In genomic region chr13:69608734-69609133, GRCm38 (mm10) we compare ENCODE assay signal across 28 mouse cellular contexts.
"Had no signal": no experiment of that assay in that cellular context is flagged by ENCODE, and none has a peak within 500 bp of the region (broad histone marks: within the 10 kb centered on the region; RNA-seq: fewer than 3 reads in every experiment).

No protein-coding gene starts in this region.

- H3K36me3 ChIP-seq: midbrain, embryonic 12.5 days; midbrain, embryonic 15.5 days had no signal

- H3K27me3 ChIP-seq: limb, embryonic 13.5 days; limb, embryonic 15.5 days; lung, embryonic 15.5 days; megakaryocyte, embryonic 14.5 days; midbrain, embryonic 12.5 days; midbrain, embryonic 13.5 days; midbrain, embryonic 15.5 days had no signal

- DNase-seq: left cerebral cortex, postnatal 4 days; liver; liver, embryonic 13.5 days; liver, postnatal 0 days; lung, adult 18-20 months; lung, adult 2 months; lung, embryonic 14.5 days; lung, postnatal 10 days; lung, postnatal 14 days; lung, postnatal 36 days; lung, postnatal 4 days; midbrain, embryonic 14.5 days had no signal

- H3K9ac ChIP-seq: limb, embryonic 12.5 days; limb, embryonic 13.5 days; limb, embryonic 15.5 days; liver, embryonic 12.5 days; liver, embryonic 13.5 days; liver, embryonic 14.5 days; liver, embryonic 15.5 days; liver, postnatal 0 days; lung, embryonic 14.5 days; lung, embryonic 15.5 days; midbrain, embryonic 12.5 days; midbrain, embryonic 13.5 days; midbrain, embryonic 15.5 days had no signal

- H3K9me3 ChIP-seq: limb, embryonic 10.5 days; limb, embryonic 12.5 days; limb, embryonic 13.5 days; limb, embryonic 15.5 days; liver, embryonic 12.5 days; liver, embryonic 13.5 days; liver, embryonic 15.5 days; lung, embryonic 15.5 days; megakaryocyte, embryonic 14.5 days; midbrain, embryonic 10.5 days; midbrain, embryonic 12.5 days; midbrain, embryonic 13.5 days; midbrain, embryonic 15.5 days had no signal

- H3K4me3 ChIP-seq: left cerebral cortex, adult 2 months; limb, embryonic 10.5 days; limb, embryonic 12.5 days; limb, embryonic 13.5 days; limb, embryonic 15.5 days; liver, embryonic 12.5 days; liver, embryonic 13.5 days; liver, embryonic 15.5 days; lung, embryonic 15.5 days; megakaryocyte, embryonic 14.5 days; midbrain, embryonic 10.5 days; midbrain, embryonic 12.5 days; midbrain, embryonic 13.5 days; midbrain, embryonic 15.5 days; myocyte had no signal

- H3K27ac ChIP-seq: left cerebral cortex, adult 2 months; limb, embryonic 10.5 days; limb, embryonic 12.5 days; limb, embryonic 13.5 days; limb, embryonic 15.5 days; liver, embryonic 12.5 days; liver, embryonic 13.5 days; liver, embryonic 14.5 days; liver, embryonic 15.5 days; lung, embryonic 15.5 days; macrophage; midbrain, embryonic 10.5 days; midbrain, embryonic 12.5 days; midbrain, embryonic 13.5 days; midbrain, embryonic 15.5 days had no signal
